Mouse (Mus musculus) gastrocnemius, postnatal 14 days (tissue): ENCODE measurements around the gene Dmrtc1b. TPM values are rescaled to one million over a fixed set of nuclear protein-coding genes. Genes with fewer than 3 reads are reported as not detected.
"Not testable (repeated sequence)": the region's sequence is repeated elsewhere in the genome, so short reads cannot be mapped to it uniquely, and the experiment has no call there.

ENCODE experiments used
- DNase-seq: peaks from one replicate; pipeline ENCODE4 v3.0.0; 2021; ENCODE audit warnings: mixed read lengths
- intact Hi-C: fragments of 180-260 bp; cut with DNase I; formaldehyde crosslinking; loops from one replicate; pipeline ENCODE4 v1.15.1; 2025; ENCODE audit warnings: low total_unique reads
- long read RNA-seq, 2 experiments: library from polyadenylated mRNA; stranded (forward); transcript quantifications; one replicate each; pipeline ENCODE4 v2.0.0; 2021
- total RNA-seq, 2 experiments: library from RNA; stranded (reverse); gene quantifications; 2 replicates each; pipeline ENCODE4 v1.2.3; 2021

The Dmrtc1b gene
- total RNA-seq, result not detected
- long read RNA-seq, experiment 1, result 0 reads
- long read RNA-seq, experiment 2, result 0 reads

- DNase-seq, intact Hi-C loops: not testable (repeated sequence)
Measured at GRCm38 (mm10) chrX:102707535-102707934, at the start of gene Dmrtc1b, which contains the start of gene Gm9112. Gene Dmrtc1b, plus strand, starts transcription at chrX:102707865. Gene Gm9112, minus strand, starts transcription at chrX:102707635.

DNA sequence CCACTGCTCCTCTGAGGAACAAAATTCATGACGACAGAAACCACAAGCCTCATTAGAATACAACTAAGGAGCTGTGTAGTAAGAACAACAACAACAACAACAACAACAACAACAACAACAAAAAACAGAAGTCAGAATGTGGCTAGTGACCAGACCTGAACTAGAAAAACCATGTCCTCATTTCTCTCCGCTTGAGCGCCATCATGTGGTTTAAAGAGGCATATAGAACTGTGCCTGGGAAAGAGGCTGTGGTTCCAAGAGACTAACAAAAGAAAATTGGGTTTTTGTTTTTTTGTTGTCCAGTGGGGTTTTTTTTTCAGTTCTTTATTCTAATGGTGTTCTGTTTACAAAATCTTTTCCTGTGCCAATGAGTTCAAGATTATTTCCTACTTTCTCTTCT lies 47.0 kb upstream of the Dmrtc1b start:
- intact Hi-C loops, result no loop called here
- DNase-seq, result no peak

- intact Hi-C loops, result no loop called here
- no peak for DNase-seq
Measured at GRCm38 (mm10) chrX:102666641-102667040, 41.0 kb upstream of the Dmrtc1b start.

DNA sequence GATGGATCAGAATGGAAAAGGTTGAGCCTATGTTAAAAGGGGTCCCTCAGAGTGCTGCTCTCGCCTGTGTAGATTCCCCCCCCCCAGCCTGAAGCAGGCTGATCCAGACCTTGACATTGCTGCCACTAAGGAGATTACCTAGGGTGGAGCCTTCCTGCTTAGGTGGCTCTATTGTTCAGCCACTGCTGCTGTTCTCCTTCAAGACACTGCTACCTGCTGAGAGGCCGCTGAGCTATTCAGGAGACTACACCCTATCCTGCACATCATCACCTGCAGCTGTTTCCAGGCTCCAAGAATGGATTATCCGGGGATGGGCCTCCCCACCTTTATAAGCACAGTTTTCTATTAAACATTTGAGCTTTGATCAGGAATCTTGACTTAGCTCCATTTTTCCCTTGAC lies 23.0 kb upstream of the Dmrtc1b start:
- DNase-seq, intact Hi-C loops: not testable (repeated sequence)

GRCm38 (mm10) chrX:102686872-102687271 lies 20.8 kb upstream of the Dmrtc1b start, which contains the start of gene Gm3880:
Gene Gm3880, minus strand, starts transcription at chrX:102686972.
- intact Hi-C loops, DNase-seq: not testable (repeated sequence)

DNA sequence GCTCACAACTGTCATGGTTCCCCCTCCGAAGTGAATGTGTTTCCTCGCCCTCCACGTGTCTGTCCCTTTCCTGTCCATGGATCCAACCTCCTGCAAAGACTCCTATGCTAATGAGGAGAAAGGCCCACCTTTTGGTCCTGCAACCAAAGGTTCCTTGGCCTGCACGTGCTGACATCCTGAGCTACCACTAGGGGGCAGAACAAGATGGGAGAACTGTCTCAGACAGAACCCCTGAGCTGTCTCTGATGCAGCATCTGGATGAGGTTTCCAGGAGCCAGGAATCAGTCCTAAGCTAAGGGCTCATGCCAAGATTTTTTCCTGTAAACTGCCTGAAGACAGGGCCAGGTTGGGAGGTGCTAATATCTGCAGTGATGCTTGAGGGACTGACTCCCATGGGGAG lies 18.4 kb upstream of the Dmrtc1b start:
- DNase-seq, result peak; percentile 10

GRCm38 (mm10) chrX:102700636-102701035 lies 7.0 kb upstream of the Dmrtc1b start:
- intact Hi-C loops, result not testable (repeated sequence)
- DNase-seq, result peak; percentile 9

More for the DNA sequence above, 18.4 kb upstream of the Dmrtc1b start:
- intact Hi-C loops, result not testable (repeated sequence)

- intact Hi-C loops, DNase-seq: not testable (repeated sequence)
Measured at GRCm38 (mm10) chrX:102724226-102724625, 16.6 kb downstream of the Dmrtc1b start.

Other genes with a start within 250 kb of the Dmrtc1b start
- 1 to 10 TPM; 2.9 to 3.9 TPM for gene Hdac8, start 202.5 kb upstream of the Dmrtc1b start, total RNA-seq
- 100 to 1,000 TPM; 172 to 226 TPM for gene Phka1, start 63.6 kb upstream of the Dmrtc1b start, total RNA-seq
- not detected for gene Gm3880, start 20.9 kb upstream of the Dmrtc1b start, total RNA-seq
- not detected for gene Gm9112, start 230 bp upstream of the Dmrtc1b start, total RNA-seq
- not detected for gene Dmrtc1c1, start 95.1 kb downstream of the Dmrtc1b start, total RNA-seq
- not detected for gene Dmrtc1c2, start 146.8 kb downstream of the Dmrtc1b start, total RNA-seq
- not detected for gene 1700031F05Rik, start 160.1 kb downstream of the Dmrtc1b start, total RNA-seq
- not detected for gene Dmrtc1a, start 200.8 kb downstream of the Dmrtc1b start, total RNA-seq
- not detected for gene 1700011M02Rik, start 201.0 kb downstream of the Dmrtc1b start, total RNA-seq
- not detected for gene 1700018G05Rik, start 220.5 kb downstream of the Dmrtc1b start, total RNA-seq